Mouse (Mus musculus): Measurements from ENCODE around the gene Wdr75. TPM values are rescaled to one million over a fixed set of nuclear protein-coding genes. Genes with fewer than 3 reads are reported as not detected.

The Wdr75 gene
- polyA plus RNA-seq (2015; fragmentation: Nextera tagmentation; extraction: Ambion mirVana): 37.9 and 39.8 TPM in 2 replicates

DNA sequence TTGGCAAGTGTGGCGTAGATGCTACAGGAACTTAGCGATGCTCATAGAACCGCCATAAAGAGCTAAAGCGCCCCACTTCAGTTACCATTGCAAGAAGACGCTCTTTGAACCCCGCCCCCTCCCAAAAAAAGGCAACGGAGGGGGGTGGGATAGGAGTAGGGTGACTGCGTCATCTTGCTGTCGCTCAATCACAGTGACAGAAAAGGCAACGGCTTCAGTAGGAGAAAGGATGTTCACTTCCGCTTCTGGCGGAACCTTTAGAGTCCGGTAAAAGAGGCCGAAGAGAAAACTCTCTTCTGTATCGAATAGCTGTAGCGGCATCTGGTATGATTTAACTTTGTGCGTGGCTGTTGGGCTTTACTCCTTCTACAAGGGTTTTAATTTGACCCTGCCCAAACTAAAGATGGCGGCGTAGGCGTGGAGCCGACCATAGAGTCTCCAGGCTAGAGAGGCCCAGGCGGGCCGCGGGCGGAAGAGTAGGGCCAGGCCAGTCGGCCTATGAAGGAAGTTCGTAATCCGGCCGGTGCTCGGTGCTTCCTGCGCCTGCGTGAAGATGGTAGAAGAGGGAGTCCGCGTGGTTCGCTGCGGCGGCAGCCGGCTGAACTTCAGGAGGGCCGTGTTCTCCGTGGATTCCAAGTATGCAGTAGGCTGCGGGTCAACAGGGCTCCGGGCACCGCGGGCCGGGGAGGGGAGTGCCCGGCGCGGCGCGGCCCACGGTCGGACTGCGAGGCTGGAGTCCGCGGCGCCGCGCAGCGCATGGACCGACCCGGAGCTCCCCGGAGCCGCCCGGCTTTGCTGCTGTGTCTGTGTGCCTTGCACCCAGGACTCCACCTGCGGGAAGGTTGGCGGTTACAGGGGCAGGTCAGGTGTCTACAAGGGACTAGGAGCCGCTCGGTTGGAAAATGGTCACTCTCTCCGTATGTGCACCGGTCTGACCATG lies at the start of gene Wdr75:
Wdr75 (plus strand) TSS at position 198 of the 940 bp plus-strand sequence.
- ATAC-seq (ENCODE audit: low FRiP score, low TSS enrichment): peak; percentile 99
- H3K27ac ChIP-seq (replicated peaks): peak within 1 kb of the TSS; percentile 97
- peak within 1 kb of the TSS; percentile 92 for H3K9ac ChIP-seq (ENCODE audit: low read length)
- H3K36me3 ChIP-seq (ENCODE audit: control insufficient read depth, insufficient read depth, low read length): no peaks in the 10 kb centered on the region
- H3K4me1 ChIP-seq (replicated peaks; ENCODE audit: control insufficient read depth, insufficient read depth): no peaks in the 10 kb centered on the region
- DNase-seq (ENCODE audit: low spot score): peak; percentile 93
- TF ChIP-seq CTCF (IDR thresholded peaks at IDR 0.05; ENCODE audit: low read depth) (0 out of 2 replicates have a peak, but pooled peaks have one; percentile 6), EP300 (optimal IDR thresholded peaks at IDR 0.05) (peak; percentile 16)
- no peaks in the 10 kb centered on the region for H3K27me3 ChIP-seq (ENCODE audit: control insufficient read depth, insufficient read depth, low read length)
- peak within 1 kb of the TSS; percentile 70 for H3K4me2 ChIP-seq (replicated peaks; ENCODE audit: low read depth)
- H3K4me3 ChIP-seq (ENCODE audit: low read depth, low read length): peak within 1 kb of the TSS; percentile 88
- H3K9me3 ChIP-seq (ENCODE audit: control insufficient read depth, low read length): no peaks in the 10 kb centered on the region
- under 1% methylated on average over 70 of the region's 70 CpGs for whole genome bisulfite sequencing

DNA sequence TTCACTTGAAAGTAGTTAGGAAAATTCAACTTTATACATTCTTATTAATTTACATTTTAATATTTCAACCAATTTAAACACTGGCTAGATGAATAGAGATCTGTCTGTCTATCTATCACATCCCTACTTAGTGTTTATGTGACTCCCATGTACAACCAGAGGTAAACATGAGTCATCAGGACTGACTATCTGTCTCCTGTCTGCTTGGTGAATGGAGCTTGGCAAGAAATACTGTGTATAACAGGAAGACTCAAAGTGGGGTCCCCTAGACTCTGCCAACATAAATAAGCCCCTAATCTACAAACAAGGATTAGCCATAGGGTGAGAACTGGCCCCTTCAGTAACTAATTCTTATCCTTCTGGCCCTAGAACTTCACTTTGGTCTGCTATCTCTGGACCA lies 39.1 kb upstream of the Wdr75 start:
- Histone ChIP-seq H3K4me2 (replicated peaks; ENCODE audit: low read depth) (no peak overlapping the region), H3K4me3 (ENCODE audit: low read depth, low read length) (no peak overlapping the region), H3K27ac (replicated peaks) (peak overlapping the region; percentile 71), H3K27me3 (ENCODE audit: control insufficient read depth, insufficient read depth, low read length) (no peaks in the 10 kb centered on the region), H3K9me3 (ENCODE audit: control insufficient read depth, low read length) (no peaks in the 10 kb centered on the region), H3K4me1 (replicated peaks; ENCODE audit: control insufficient read depth, insufficient read depth) (no peaks in the 10 kb centered on the region), H3K9ac (ENCODE audit: low read length) (no peak overlapping the region), H3K36me3 (ENCODE audit: control insufficient read depth, insufficient read depth, low read length) (no peaks in the 10 kb centered on the region)
- TF ChIP-seq EP300 (optimal IDR thresholded peaks at IDR 0.05) (no peak), CTCF (IDR thresholded peaks at IDR 0.05; ENCODE audit: low read depth) (no peak)
- no peak for ATAC-seq (ENCODE audit: low FRiP score, low TSS enrichment)
- no peak for DNase-seq (ENCODE audit: low spot score)

- no peaks in the 10 kb centered on the region for H3K4me1 ChIP-seq (replicated peaks; ENCODE audit: control insufficient read depth, insufficient read depth)
- DNase-seq (ENCODE audit: low spot score): no peak
- no peak overlapping the region for H3K9ac ChIP-seq (ENCODE audit: low read length)
- TF ChIP-seq CTCF (IDR thresholded peaks at IDR 0.05; ENCODE audit: low read depth) (no peak), EP300 (optimal IDR thresholded peaks at IDR 0.05) (no peak)
- no peak overlapping the region for H3K4me2 ChIP-seq (replicated peaks; ENCODE audit: low read depth)
- no peaks in the 10 kb centered on the region for H3K36me3 ChIP-seq (ENCODE audit: control insufficient read depth, insufficient read depth, low read length)
- H3K9me3 ChIP-seq (ENCODE audit: control insufficient read depth, low read length): no peaks in the 10 kb centered on the region
- no peak overlapping the region for H3K4me3 ChIP-seq (ENCODE audit: low read depth, low read length)
- H3K27me3 ChIP-seq (ENCODE audit: control insufficient read depth, insufficient read depth, low read length): no peaks in the 10 kb centered on the region
- ATAC-seq (ENCODE audit: low FRiP score, low TSS enrichment): no peak
- no peak overlapping the region for H3K27ac ChIP-seq (replicated peaks)
These were observed 38.3 kb upstream of the Wdr75 start for GRCm38 (mm10) chr1:45756707-45757106.

DNA sequence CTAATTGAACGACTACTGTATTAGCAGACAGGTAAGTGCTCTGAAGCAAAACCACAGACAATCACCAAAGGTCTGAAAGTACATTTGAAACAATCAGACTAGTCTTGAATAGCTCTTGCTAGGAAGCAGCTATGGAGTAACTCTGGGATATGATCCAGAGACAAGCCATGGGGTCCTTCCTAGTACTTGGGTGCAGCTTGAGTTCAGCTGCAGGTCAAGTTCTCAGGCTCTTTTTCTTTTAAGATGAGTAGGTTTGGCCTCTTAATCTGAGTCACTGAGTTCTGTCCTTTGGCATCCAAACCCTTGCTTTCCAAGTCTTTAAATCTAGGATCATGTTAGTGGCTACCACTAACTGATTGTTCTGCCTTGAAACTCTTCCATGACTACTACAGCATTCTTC lies 37.0 kb upstream of the Wdr75 start:
- H3K9ac ChIP-seq (ENCODE audit: low read length): no peak overlapping the region
- H3K36me3 ChIP-seq (ENCODE audit: control insufficient read depth, insufficient read depth, low read length): no peaks in the 10 kb centered on the region
- no peaks in the 10 kb centered on the region for H3K4me1 ChIP-seq (replicated peaks; ENCODE audit: control insufficient read depth, insufficient read depth)
- whole genome bisulfite sequencing: 89% methylated on average over 1 of the region's 1 CpGs
- no peaks in the 10 kb centered on the region for H3K9me3 ChIP-seq (ENCODE audit: control insufficient read depth, low read length)
- TF ChIP-seq EP300 (optimal IDR thresholded peaks at IDR 0.05): no peak
- TF ChIP-seq CTCF (IDR thresholded peaks at IDR 0.05; ENCODE audit: low read depth): no peak
- H3K4me3 ChIP-seq (ENCODE audit: low read depth, low read length): no peak overlapping the region
- DNase-seq (ENCODE audit: low spot score): no peak
- no peak for ATAC-seq (ENCODE audit: low FRiP score, low TSS enrichment)
- H3K27ac ChIP-seq (replicated peaks): no peak overlapping the region
- no peaks in the 10 kb centered on the region for H3K27me3 ChIP-seq (ENCODE audit: control insufficient read depth, insufficient read depth, low read length)
- no peak overlapping the region for H3K4me2 ChIP-seq (replicated peaks; ENCODE audit: low read depth)

- no peak for DNase-seq (ENCODE audit: low spot score)
- WGBS: 6% methylated on average over 4 of the region's 4 CpGs
- Histone ChIP-seq H3K9me3 (ENCODE audit: control insufficient read depth, low read length) (no peaks in the 10 kb centered on the region), H3K4me2 (replicated peaks; ENCODE audit: low read depth) (no peak overlapping the region), H3K4me1 (replicated peaks; ENCODE audit: control insufficient read depth, insufficient read depth) (no peaks in the 10 kb centered on the region), H3K36me3 (ENCODE audit: control insufficient read depth, insufficient read depth, low read length) (no peaks in the 10 kb centered on the region), H3K27ac (replicated peaks) (peak overlapping the region; percentile 63), H3K9ac (ENCODE audit: low read length) (no peak overlapping the region), H3K4me3 (ENCODE audit: low read depth, low read length) (no peak overlapping the region), H3K27me3 (ENCODE audit: control insufficient read depth, insufficient read depth, low read length) (no peaks in the 10 kb centered on the region)
- TF ChIP-seq EP300 (optimal IDR thresholded peaks at IDR 0.05) (no peak), CTCF (IDR thresholded peaks at IDR 0.05; ENCODE audit: low read depth) (no peak)
- ATAC-seq (ENCODE audit: low FRiP score, low TSS enrichment): peak; percentile 21; the same call in 1 of the 2 replicates
These were observed 34.1 kb upstream of the Wdr75 start for GRCm38 (mm10) chr1:45760667-45761467.

Data from stomach, postnatal 0 days (tissue).